In genomic region chr14:57224381-57224780, GRCm38 (mm10) we compare ENCODE assay signal across 21 mouse cellular contexts.
DNase-seq lines count a peak whose midpoint lies in the region; ATAC-seq and TF ChIP-seq lines count a peak whose summit lies in the region.
"Had no signal": no experiment of that assay in that cellular context is flagged by ENCODE, and none has a peak within 500 bp of the region (broad histone marks: within the 10 kb centered on the region; RNA-seq: fewer than 3 reads in every experiment).

No protein-coding gene starts in this region.

- H3K9me3 ChIP-seq in hindbrain, postnatal 0 days (ENCODE audit: low read length) = no peaks in the 10 kb centered on the region
- no peaks in the 10 kb centered on the region for H3K9me3 ChIP-seq in hindbrain, embryonic 16.5 days (ENCODE audit: control insufficient read depth, low read length)
- H3K9me3 ChIP-seq in midbrain, postnatal 0 days (ENCODE audit: low read length) = no peaks in the 10 kb centered on the region
- H3K9me3 ChIP-seq in midbrain, embryonic 15.5 days = no peaks in the 10 kb centered on the region
- H3K9me3 ChIP-seq: embryonic facial prominence, embryonic 10.5 days; forebrain, embryonic 13.5 days; hindbrain, embryonic 10.5 days had no signal

- no peak overlapping the region for H3K27ac ChIP-seq in hindbrain, postnatal 0 days
- H3K27ac ChIP-seq in hindbrain, embryonic 16.5 days (ENCODE audit: low read depth, low read length) = no peak overlapping the region
- H3K27ac ChIP-seq in midbrain, postnatal 0 days (ENCODE audit: low read depth, low read length) = no peak overlapping the region
- H3K27ac ChIP-seq in midbrain, embryonic 15.5 days = no peak overlapping the region
- H3K27ac ChIP-seq: embryonic facial prominence, embryonic 10.5 days; forebrain, embryonic 13.5 days; hindbrain, embryonic 10.5 days; hindbrain, embryonic 14.5 days had no signal

- ATAC-seq in hindbrain, postnatal 0 days = no peak
- no peak for ATAC-seq in hindbrain, embryonic 16.5 days
- ATAC-seq in midbrain, postnatal 0 days (ENCODE audit: low FRiP score) = no peak
- ATAC-seq in midbrain, embryonic 15.5 days (replicated peaks) = no peak
- ATAC-seq: activated CD4-positive, CD25-positive, alpha-beta regulatory T cell, adult 4 months; forebrain, embryonic 13.5 days; inflammation-experienced regulatory T-cells, adult 6 months; Patski had no signal

- H3K4me3 ChIP-seq in hindbrain, postnatal 0 days (ENCODE audit: low read length) = no peak overlapping the region
- no peak overlapping the region for H3K4me3 ChIP-seq in hindbrain, embryonic 16.5 days (ENCODE audit: low read length)
- no peak overlapping the region for H3K4me3 ChIP-seq in midbrain, postnatal 0 days (ENCODE audit: low read depth, low read length)
- H3K4me3 ChIP-seq in midbrain, embryonic 15.5 days = no peak overlapping the region
- H3K4me3 ChIP-seq: embryonic facial prominence, embryonic 10.5 days; forebrain, embryonic 13.5 days; heart, embryonic 12.5 days; hindbrain, embryonic 10.5 days had no signal

- DNase-seq in cerebellum, postnatal 25 days = peak; percentile 30 to 54
- no peak for DNase-seq in cerebellum, adult 9-11 months
- peak; percentile 22 for DNase-seq in hindbrain, postnatal 0 days (ENCODE audit: low spot score)
- DNase-seq in midbrain, postnatal 0 days (ENCODE audit: low spot score) = peak; percentile 17
- DNase-seq in brain, embryonic 14.5 days (ENCODE audit: low read depth) = peak; percentile 31
- DNase-seq: adrenal gland, postnatal 14 days; cerebellum, adult 11 months; cerebellum, adult 9-10 months; gastrocnemius, postnatal 10 days; kidney, adult 18-20 months had no signal

- no peak overlapping the region for H3K9ac ChIP-seq in hindbrain, postnatal 0 days (replicated peaks; ENCODE audit: low read length)
- H3K9ac ChIP-seq in hindbrain, embryonic 16.5 days (ENCODE audit: low read depth, low read length) = no peak overlapping the region
- no peak overlapping the region for H3K9ac ChIP-seq in midbrain, postnatal 0 days (replicated peaks; ENCODE audit: low read length, poor library complexity, severe bottlenecking)
- no peak overlapping the region for H3K9ac ChIP-seq in midbrain, embryonic 15.5 days
- H3K9ac ChIP-seq: forebrain, embryonic 13.5 days; heart, embryonic 12.5 days; hindbrain, embryonic 14.5 days had no signal

- no peak for TF ChIP-seq POLR2A in brain, embryonic 14.5 days (IDR thresholded peaks at IDR 0.05; ENCODE audit: borderline replicate concordance, extremely low read depth, insufficient read depth, insufficient read length, poor library complexity, severe bottlenecking)

- no peaks in the 10 kb centered on the region for H3K4me1 ChIP-seq in hindbrain, postnatal 0 days (ENCODE audit: insufficient read depth, low read length)
- H3K4me1 ChIP-seq in hindbrain, embryonic 16.5 days (ENCODE audit: control insufficient read depth, insufficient read depth, low read depth, low read length) = no peaks in the 10 kb centered on the region
- H3K4me1 ChIP-seq in midbrain, postnatal 0 days (ENCODE audit: insufficient read depth, low read length) = no peaks in the 10 kb centered on the region
- no peaks in the 10 kb centered on the region for H3K4me1 ChIP-seq in midbrain, embryonic 15.5 days
- H3K4me1 ChIP-seq: embryonic facial prominence, embryonic 10.5 days; forebrain, embryonic 13.5 days; heart, embryonic 12.5 days; hindbrain, embryonic 10.5 days had no signal

- no peak overlapping the region for H3K4me2 ChIP-seq in hindbrain, postnatal 0 days (ENCODE audit: low read depth, low read length)
- H3K4me2 ChIP-seq in hindbrain, embryonic 16.5 days (ENCODE audit: low read length) = no peak overlapping the region
- H3K4me2 ChIP-seq in midbrain, postnatal 0 days (ENCODE audit: low read depth, low read length, poor library complexity, severe bottlenecking) = no peak overlapping the region
- no peak overlapping the region for H3K4me2 ChIP-seq in midbrain, embryonic 15.5 days
- H3K4me2 ChIP-seq: forebrain, embryonic 13.5 days; heart, embryonic 12.5 days; hindbrain, embryonic 14.5 days had no signal

- no peaks in the 10 kb centered on the region for H3K36me3 ChIP-seq in hindbrain, postnatal 0 days (ENCODE audit: insufficient read depth, low read length)
- no peaks in the 10 kb centered on the region for H3K36me3 ChIP-seq in hindbrain, embryonic 16.5 days (ENCODE audit: control insufficient read depth, insufficient read depth, low read length)
- H3K36me3 ChIP-seq in midbrain, postnatal 0 days (ENCODE audit: insufficient read depth, low read length) = no peaks in the 10 kb centered on the region
- H3K36me3 ChIP-seq in midbrain, embryonic 15.5 days (replicated peaks) = no peaks in the 10 kb centered on the region
- H3K36me3 ChIP-seq: embryonic facial prominence, embryonic 10.5 days; heart, embryonic 12.5 days; hindbrain, embryonic 10.5 days had no signal

- H3K27me3 ChIP-seq in hindbrain, postnatal 0 days (ENCODE audit: insufficient read depth, low read length) = no peaks in the 10 kb centered on the region
- H3K27me3 ChIP-seq in hindbrain, embryonic 16.5 days (replicated peaks; ENCODE audit: control insufficient read depth, insufficient read depth, low read length) = no peaks in the 10 kb centered on the region
- no peaks in the 10 kb centered on the region for H3K27me3 ChIP-seq in midbrain, postnatal 0 days (ENCODE audit: insufficient read depth, low read length)
- H3K27me3 ChIP-seq in midbrain, embryonic 15.5 days (replicated peaks) = no peaks in the 10 kb centered on the region
- H3K27me3 ChIP-seq: CH12.LX; forebrain, embryonic 13.5 days; heart, embryonic 12.5 days had no signal

- WGBS in hindbrain, postnatal 0 days = 66% methylated on average over 6 of the region's 6 CpGs
- 72% methylated on average over 6 of the region's 6 CpGs for WGBS in hindbrain, embryonic 16.5 days
- 70% methylated on average over 6 of the region's 6 CpGs for WGBS in midbrain, postnatal 0 days
- 66% methylated on average over 6 of the region's 6 CpGs for WGBS in midbrain, embryonic 15.5 days

- TF ChIP-seq CTCF in hindbrain, postnatal 0 days (IDR thresholded peaks at IDR 0.05; ENCODE audit: low read depth) = no peak
- no peak for TF ChIP-seq CTCF in midbrain, postnatal 0 days (IDR thresholded peaks at IDR 0.05)
- no peak for TF ChIP-seq CTCF in brain, embryonic 14.5 days (IDR thresholded peaks at IDR 0.05; ENCODE audit: borderline replicate concordance, extremely low read depth, insufficient read depth, insufficient read length)
